Mouse (Mus musculus) hindbrain, embryonic 15.5 days (tissue): ENCODE results near the gene Gm45208. TPM values are rescaled to one million over a fixed set of nuclear protein-coding genes. Genes with fewer than 3 reads are reported as not detected.
A peak's percentile ranks its signal among the peaks of the same experiment; 100 is the strongest.

Experiments used
- ATAC-seq: fragments of 200-750 bp; cut with Nextera tagmentation; 2 replicates; pipeline ENCODE4 v1.8.0; 2017; ENCODE audit warnings: low read depth, moderate number of reproducible peaks, moderate TSS enrichment; ENCODE audit not compliant: low FRiP score
- H3K27ac ChIP-seq: fragments of 300-500 bp; sonication (generic); replicated peaks from 2 replicates; pipeline ENCODE4 v1.5.1; 2015; ENCODE audit warnings: mild to moderate bottlenecking, inconsistent platforms
- H3K27me3 ChIP-seq: fragments of 300-500 bp; sonication (generic); 2 replicates; pipeline ENCODE4 v1.6.1; 2015; ENCODE audit warnings: control low read depth, inconsistent platforms
- H3K36me3 ChIP-seq: fragments of 300-500 bp; sonication (generic); 2 replicates; pipeline ENCODE4 v1.6.1; 2015; ENCODE audit warnings: control low read depth, inconsistent platforms
- H3K4me1 ChIP-seq: fragments of 300-500 bp; sonication (generic); replicated peaks from 2 replicates; pipeline ENCODE4 v1.6.1; 2015; ENCODE audit warnings: control low read depth, inconsistent platforms
- H3K4me2 ChIP-seq: fragments of 300-500 bp; sonication (generic); 2 replicates; pipeline ENCODE4 v1.6.1; 2015; ENCODE audit warnings: moderate library complexity, mild to moderate bottlenecking, inconsistent platforms
- H3K4me3 ChIP-seq: fragments of 300-500 bp; sonication (generic); 2 replicates; pipeline ENCODE4 v1.5.1; 2015; ENCODE audit warnings: mild to moderate bottlenecking, inconsistent platforms
- H3K9ac ChIP-seq: fragments of 300-500 bp; sonication (generic); 2 replicates; pipeline ENCODE4 v1.6.1; 2015; ENCODE audit warnings: inconsistent platforms
- H3K9me3 ChIP-seq: fragments of 300-500 bp; sonication (generic); 2 replicates; pipeline ENCODE4 v1.6.1; 2016; ENCODE audit warnings: control low read depth, inconsistent platforms
- WGBS: fragments of 180-500 bp; shearing (Covaris S2); methylation state at CpG from one replicate; pipeline ENCODE4 v1.1.7; 2015; 5-methylcytosine and 5-hydroxymethylcytosine counted together
- polyA plus RNA-seq: library from polyadenylated mRNA; unstranded; fragments of >200 nt; fragmentation: Nextera tagmentation; extraction: Ambion mirVana; gene quantifications from 2 replicates; pipeline ENCODE4 v1.2.1, GENCODE M21; 2015

Gene Gm45208
- polyA plus RNA-seq: 1.9 TPM in 1 of 2 replicates, not detected in the other

DNA sequence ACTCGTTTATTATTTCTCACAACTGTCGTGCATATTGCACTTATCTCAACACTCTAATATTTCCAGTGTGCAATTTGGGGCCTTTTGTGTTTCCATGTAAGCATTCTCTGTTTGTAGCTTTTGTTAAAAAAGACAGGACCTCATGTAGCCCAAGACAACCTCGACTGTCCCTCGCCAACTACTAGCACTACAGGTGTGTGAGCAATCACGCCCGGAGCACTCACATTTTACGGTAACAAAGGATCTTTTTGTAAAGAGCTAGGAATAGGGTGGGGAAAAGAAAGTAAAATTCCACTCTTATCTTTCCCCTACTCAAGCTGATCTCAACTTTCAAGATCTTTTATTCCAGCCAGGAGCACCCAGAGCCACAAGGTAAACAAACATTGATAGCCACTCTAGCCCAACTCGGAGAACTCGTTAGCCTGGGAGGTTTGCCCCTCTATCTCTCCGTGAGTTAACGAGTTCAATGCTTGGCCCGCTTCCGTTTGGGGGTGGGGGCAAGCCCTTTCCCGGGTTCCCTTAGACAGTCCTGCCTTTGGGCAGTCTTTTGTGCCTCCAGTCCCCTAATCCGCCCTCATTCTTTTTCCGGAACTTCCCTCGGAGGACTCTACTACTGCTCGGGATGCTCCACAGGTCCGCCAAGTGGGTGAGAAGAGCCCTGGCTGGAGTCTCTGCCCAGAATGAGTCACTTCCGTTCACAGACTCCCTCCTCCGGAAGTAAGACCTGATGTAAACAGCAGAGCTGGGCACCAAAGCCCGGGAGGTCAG is at the start of gene Gm45208:
Gm45208 (plus strand) TSS at position 732 of the 768 bp plus-strand sequence.
- peak within 1 kb of the TSS; percentile 67 for H3K4me2 ChIP-seq
- peak within 1 kb of the TSS; percentile 95 for H3K27ac ChIP-seq
- H3K4me1 ChIP-seq: peaks cover 7% of the 10 kb centered on the region
- peak; percentile 91 for ATAC-seq
- no peaks in the 10 kb centered on the region for H3K36me3 ChIP-seq
- WGBS: 22% methylated on average over 22 of the region's 22 CpGs
- H3K27me3 ChIP-seq: no peaks in the 10 kb centered on the region
- H3K4me3 ChIP-seq: peak within 1 kb of the TSS; percentile 54
- peak within 1 kb of the TSS; percentile 50 for H3K9ac ChIP-seq
- H3K9me3 ChIP-seq: no peaks in the 10 kb centered on the region

DNA sequence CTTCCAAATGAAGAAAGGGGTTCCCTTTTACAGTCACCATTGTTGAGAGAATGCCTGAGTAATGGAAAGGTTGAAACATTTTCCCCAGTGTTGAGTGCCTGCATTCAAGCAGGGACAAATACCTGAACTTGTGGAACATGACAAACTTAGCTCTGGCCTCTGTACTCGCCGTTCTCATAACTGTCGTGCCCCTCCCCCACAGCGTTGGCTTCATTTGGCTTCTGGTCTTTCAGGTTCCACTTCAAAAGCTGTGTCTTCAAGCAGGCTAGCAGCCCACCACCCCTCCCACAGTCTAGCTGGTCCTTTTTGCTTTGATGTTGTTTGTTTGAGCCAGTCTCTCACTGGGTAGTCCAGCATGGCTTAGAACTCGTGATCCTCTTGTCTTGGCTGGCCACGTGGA is 49.3 kb upstream of the Gm45208 start:
- no peak overlapping the region for H3K9ac ChIP-seq
- no peak for ATAC-seq
- no peak overlapping the region for H3K27ac ChIP-seq
- no peaks in the 10 kb centered on the region for H3K4me1 ChIP-seq
- no peaks in the 10 kb centered on the region for H3K36me3 ChIP-seq
- no peak overlapping the region for H3K4me2 ChIP-seq
- WGBS: 56% methylated on average over 6 of the region's 6 CpGs
- no peaks in the 10 kb centered on the region for H3K27me3 ChIP-seq
- H3K9me3 ChIP-seq: no peaks in the 10 kb centered on the region
- H3K4me3 ChIP-seq: no peak overlapping the region

DNA sequence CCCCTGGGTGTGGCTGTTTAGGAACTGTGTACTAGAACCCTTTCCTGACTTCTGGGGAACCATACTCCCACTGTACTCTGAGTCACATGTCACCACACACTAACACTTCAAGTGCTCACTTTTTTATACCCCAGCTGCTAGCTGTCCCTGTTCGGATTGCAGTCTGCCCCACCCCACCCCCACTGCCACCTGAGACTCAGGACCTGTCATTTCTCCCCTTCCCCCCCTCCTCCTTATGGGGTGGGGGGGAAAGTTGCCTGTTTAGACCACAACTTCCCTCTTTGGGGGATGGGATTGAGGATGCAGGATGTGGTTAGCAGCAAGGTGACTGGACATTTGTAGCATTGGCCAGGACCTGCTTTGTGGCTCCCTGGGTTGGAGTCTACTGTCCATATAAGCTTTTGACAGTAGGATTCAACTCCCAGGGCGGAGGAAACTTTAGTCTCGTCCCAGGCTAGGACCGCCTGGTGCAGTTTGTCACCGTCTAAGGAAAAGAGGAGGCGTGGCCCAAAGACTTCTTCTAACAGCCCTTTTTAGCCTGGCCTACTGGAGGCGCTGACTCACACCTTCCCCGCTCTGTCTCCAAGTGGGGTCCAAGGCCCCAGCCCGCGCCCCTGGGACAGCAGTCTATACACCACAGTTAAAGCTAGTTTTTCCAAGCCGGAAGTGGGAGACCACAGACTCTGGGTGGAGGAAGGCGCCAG is 48.3 kb upstream of the Gm45208 start:
- H3K4me3 ChIP-seq: no peak overlapping the region
- H3K27ac ChIP-seq: no peak overlapping the region
- ATAC-seq: no peak
- WGBS: 49% methylated on average over 12 of the region's 12 CpGs
- H3K4me2 ChIP-seq: peak overlapping the region; percentile 53
- no peaks in the 10 kb centered on the region for H3K36me3 ChIP-seq
- no peaks in the 10 kb centered on the region for H3K9me3 ChIP-seq
- no peaks in the 10 kb centered on the region for H3K27me3 ChIP-seq
- no peak overlapping the region for H3K9ac ChIP-seq
- H3K4me1 ChIP-seq: no peaks in the 10 kb centered on the region

DNA sequence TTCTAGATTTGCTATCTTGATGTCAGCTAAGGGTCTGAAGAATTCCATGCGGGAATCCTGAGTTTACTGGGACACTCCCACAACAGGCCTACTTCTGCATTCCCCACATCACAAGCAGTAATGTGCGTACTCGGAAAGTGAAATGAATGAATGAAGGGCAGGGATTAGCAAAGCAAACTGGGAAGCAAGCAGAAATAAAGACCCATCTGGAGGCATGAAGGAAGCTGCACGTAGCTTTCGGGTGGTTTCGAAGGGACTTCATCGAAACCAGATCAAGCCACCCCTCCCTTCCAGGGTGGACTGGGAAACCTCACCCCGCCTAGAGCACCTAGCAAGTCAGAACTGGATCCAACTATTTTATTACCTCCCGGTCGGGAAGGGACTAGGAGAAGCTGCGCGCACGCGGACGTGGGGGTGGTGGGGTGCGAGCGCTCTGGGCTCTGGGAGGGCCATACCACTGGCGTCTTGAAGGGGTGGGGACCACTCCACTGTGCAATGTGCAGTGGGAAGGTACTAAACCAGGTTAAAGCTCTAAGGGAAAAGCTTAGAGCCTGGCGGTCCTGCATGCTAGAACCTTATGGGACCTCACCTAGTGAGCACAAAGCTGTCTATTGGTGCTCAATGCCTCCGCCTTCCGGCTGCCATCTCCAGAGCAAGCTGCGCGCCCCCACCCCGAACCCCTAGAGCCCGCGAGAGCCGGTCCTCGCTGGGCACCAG is 47.6 kb upstream of the Gm45208 start:
- Histone ChIP-seq H3K4me1 (no peaks in the 10 kb centered on the region), H3K36me3 (no peaks in the 10 kb centered on the region), H3K4me3 (peak overlapping the region; percentile 30), H3K27ac (no peak overlapping the region), H3K9me3 (no peaks in the 10 kb centered on the region), H3K27me3 (no peaks in the 10 kb centered on the region), H3K9ac (no peak overlapping the region), H3K4me2 (peak overlapping the region; percentile 53)
- peak; percentile 19; the same call in 1 of the 2 replicates for ATAC-seq
- WGBS: 36% methylated on average over 28 of the region's 28 CpGs

DNA sequence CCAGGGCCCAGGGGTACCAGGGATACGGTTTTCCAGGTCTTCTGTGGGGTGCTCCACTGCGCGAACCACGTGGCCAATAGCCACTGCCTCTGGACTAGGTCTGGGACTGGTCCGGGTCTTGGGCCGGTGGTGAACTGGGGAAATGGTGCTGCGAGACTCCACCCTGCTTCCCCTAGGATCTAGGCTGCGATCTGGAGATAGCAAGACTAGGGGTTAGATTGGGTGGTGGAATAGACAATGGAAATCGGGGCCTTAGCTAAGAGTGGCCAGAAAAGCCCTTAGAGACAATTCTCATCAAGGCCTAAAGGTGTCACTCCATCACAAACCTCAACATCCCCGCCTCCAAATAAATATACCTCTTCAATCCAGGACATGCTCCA is 47.1 kb upstream of the Gm45208 start:
- Histone ChIP-seq H3K27ac (no peak overlapping the region), H3K9me3 (no peaks in the 10 kb centered on the region), H3K27me3 (no peaks in the 10 kb centered on the region), H3K4me3 (peak overlapping the region; percentile 30), H3K36me3 (no peaks in the 10 kb centered on the region), H3K4me1 (no peaks in the 10 kb centered on the region), H3K4me2 (peak overlapping the region; percentile 53), H3K9ac (no peak overlapping the region)
- peak; percentile 23; the same call in 1 of the 2 replicates for ATAC-seq
- WGBS: 40% methylated on average over 10 of the region's 10 CpGs

DNA sequence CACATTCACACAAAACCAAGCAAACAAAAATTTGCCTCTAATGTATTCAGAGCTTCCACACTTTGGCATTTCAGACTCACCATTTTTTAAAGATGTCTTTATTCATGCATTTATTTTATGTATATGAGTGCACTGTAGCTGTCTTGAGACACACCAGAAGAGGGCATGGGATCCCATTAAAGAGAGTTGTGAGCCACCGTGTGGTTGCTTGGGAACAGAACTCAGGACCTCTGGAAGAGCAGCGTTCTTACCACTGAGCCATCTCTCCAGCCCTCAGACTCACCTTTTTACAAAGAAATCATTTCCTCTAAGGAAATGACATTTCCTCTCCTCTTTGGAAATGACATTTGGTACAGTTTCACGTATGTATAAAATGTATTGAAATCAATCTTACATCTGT is 43.1 kb upstream of the Gm45208 start:
- H3K27ac ChIP-seq: no peak overlapping the region
- H3K36me3 ChIP-seq: no peaks in the 10 kb centered on the region
- H3K4me1 ChIP-seq: no peaks in the 10 kb centered on the region
- no peaks in the 10 kb centered on the region for H3K9me3 ChIP-seq
- ATAC-seq: no peak
- no peaks in the 10 kb centered on the region for H3K27me3 ChIP-seq
- H3K4me3 ChIP-seq: no peak overlapping the region
- WGBS: 46% methylated on average over 3 of the region's 3 CpGs
- H3K9ac ChIP-seq: no peak overlapping the region
- H3K4me2 ChIP-seq: no peak overlapping the region

DNA sequence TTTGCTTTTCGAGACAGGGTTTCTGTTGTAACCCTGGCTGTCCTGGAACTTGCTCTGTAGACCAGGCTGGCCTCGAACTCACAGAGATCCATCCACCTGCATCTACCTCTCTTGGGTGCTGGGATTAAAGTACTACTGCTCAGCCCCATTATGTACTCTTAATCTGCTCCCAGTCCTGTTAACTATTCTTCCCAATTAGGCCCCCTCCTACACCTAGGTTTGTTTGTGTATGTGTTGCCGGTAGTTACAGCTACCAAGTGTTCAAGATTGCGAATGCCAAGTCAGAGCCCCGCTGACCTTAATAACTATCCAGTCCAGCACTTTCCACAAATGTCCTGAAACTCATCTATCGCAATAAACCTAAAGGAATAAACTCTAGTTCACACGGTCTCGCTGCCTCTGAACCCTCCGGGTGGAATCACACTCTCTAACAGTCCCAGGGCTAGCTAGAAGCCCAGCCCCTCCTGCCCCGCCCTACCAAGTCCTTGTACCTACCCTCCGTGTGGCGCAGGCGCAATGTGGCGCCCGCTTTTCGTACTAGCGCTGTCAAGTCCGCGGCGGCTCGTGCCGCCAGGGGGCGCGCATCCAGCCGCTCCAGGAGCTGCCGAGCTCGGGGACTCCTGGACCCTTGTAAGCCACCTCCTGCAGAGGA is 42.5 kb upstream of the Gm45208 start:
- WGBS: 20% methylated on average over 27 of the region's 27 CpGs
- Histone ChIP-seq H3K27ac (no peak overlapping the region), H3K4me1 (no peaks in the 10 kb centered on the region), H3K4me2 (peak overlapping the region; percentile 57), H3K9me3 (no peaks in the 10 kb centered on the region), H3K27me3 (no peaks in the 10 kb centered on the region), H3K36me3 (no peaks in the 10 kb centered on the region), H3K9ac (no peak overlapping the region), H3K4me3 (peak overlapping the region; percentile 29)
- peak; percentile 88 for ATAC-seq

DNA sequence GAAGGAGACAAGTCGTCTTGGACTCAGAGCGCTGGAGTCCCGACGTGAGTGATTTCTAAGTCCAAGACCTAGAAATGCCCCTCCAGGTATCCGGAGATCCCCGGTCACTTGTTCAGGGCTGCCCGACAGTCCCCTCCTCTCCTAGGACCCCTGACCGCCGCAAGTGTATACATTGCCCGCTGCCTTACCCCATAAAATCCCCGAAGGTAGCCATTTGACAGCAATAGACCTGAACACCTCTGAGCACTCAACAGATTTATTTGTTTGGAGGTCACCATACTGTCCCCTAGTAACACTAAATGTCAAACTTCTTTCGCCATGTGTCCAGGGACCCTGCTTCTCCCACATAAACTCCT is 42.0 kb upstream of the Gm45208 start:
- ATAC-seq: no peak
- Histone ChIP-seq H3K36me3 (no peaks in the 10 kb centered on the region), H3K27me3 (no peaks in the 10 kb centered on the region), H3K4me2 (peak overlapping the region; percentile 57), H3K4me1 (no peaks in the 10 kb centered on the region), H3K27ac (no peak overlapping the region), H3K9ac (no peak overlapping the region), H3K9me3 (no peaks in the 10 kb centered on the region), H3K4me3 (peak overlapping the region; percentile 29)
- WGBS: 22% methylated on average over 12 of the region's 12 CpGs

DNA sequence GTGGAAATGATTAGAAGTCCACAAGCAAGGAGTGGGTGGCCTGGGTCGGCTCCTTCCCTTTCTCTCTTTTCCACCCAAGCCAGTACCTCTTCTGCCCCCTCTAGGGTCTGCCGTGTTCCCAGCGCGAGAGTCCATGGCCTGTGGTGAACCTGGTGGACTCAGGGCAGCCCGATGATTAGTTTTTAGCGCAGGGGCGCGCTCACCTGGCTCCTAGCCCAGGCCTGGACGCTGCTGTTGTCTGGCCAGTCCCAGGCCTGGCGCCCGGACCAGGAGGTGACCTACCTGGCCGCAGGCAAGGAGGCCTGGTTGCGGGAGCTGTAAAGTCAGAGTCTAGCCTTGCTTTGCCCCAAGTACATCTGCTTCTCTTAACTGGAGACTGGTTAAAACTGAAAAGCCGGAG is 41.2 kb upstream of the Gm45208 start, which contains the start of gene Magix:
Magix (minus strand) TSS at position 388 of the 400 bp plus-strand sequence.
- H3K27ac ChIP-seq: no peak within 1 kb of the TSS
- ATAC-seq: no peak
- H3K27me3 ChIP-seq: no peaks in the 10 kb centered on the region
- H3K9me3 ChIP-seq: no peaks in the 10 kb centered on the region
- H3K4me2 ChIP-seq: peak within 1 kb of the TSS; percentile 57
- no peak within 1 kb of the TSS for H3K9ac ChIP-seq
- peak within 1 kb of the TSS; percentile 29; the same call in 1 of the 2 replicates for H3K4me3 ChIP-seq
- no peaks in the 10 kb centered on the region for H3K4me1 ChIP-seq
- no peaks in the 10 kb centered on the region for H3K36me3 ChIP-seq
- 75% methylated on average over 14 of the region's 14 CpGs for WGBS

DNA sequence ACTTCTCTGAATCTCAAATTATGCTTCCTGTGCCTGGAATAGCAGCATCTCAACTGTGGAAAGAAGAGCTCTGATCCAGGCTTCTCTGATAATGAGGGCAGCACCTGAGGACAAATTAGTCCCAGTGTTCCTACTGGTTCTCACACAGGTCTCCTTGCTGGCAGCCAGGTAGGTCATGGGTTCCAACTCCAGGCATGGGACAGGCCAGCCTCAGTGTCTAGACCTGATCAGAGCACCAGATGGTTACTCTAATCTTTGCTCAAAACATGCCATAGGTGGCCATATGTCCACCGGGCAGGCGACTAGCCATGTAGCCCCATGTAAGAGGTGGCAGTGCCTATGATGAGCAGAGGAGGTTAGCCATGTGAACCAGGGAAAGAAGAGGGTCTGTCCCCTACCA is 33.7 kb upstream of the Gm45208 start:
- H3K36me3 ChIP-seq: no peaks in the 10 kb centered on the region
- no peaks in the 10 kb centered on the region for H3K27me3 ChIP-seq
- WGBS: 93% methylated on average over 2 of the region's 2 CpGs
- no peak overlapping the region for H3K4me3 ChIP-seq
- ATAC-seq: no peak
- H3K4me1 ChIP-seq: no peaks in the 10 kb centered on the region
- H3K27ac ChIP-seq: no peak overlapping the region
- no peak overlapping the region for H3K9ac ChIP-seq
- no peak overlapping the region for H3K4me2 ChIP-seq
- no peaks in the 10 kb centered on the region for H3K9me3 ChIP-seq

DNA sequence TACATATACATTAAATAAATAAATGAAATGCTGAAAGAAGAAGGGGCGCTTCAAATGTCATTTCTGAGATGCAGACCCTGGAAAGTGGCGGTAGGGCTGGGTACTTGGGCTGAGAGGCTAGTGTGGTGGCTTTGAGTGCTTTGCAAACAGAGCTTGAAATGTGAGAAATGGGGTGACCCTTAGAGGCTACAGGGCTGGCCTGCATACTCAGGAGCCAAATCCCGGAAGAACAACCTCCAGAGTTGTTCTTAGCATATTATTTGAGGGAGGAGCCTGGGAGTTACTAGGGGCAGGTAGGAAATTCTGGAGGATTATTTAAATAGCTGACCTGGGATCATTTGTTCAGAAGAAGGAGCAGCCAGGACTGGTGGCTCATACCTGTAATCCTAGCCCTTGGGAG is 31.6 kb upstream of the Gm45208 start:
- WGBS: 64% methylated on average over 3 of the region's 3 CpGs

More for the DNA sequence above, 31.6 kb upstream of the Gm45208 start:
- H3K27ac ChIP-seq: no peak overlapping the region
- no peak overlapping the region for H3K9ac ChIP-seq
- no peaks in the 10 kb centered on the region for H3K36me3 ChIP-seq
- H3K4me3 ChIP-seq: no peak overlapping the region
- no peak overlapping the region for H3K4me2 ChIP-seq
- no peak for ATAC-seq
- H3K9me3 ChIP-seq: no peaks in the 10 kb centered on the region
- H3K4me1 ChIP-seq: no peaks in the 10 kb centered on the region
- no peaks in the 10 kb centered on the region for H3K27me3 ChIP-seq
